Mouse (Mus musculus) right cerebral cortex, postnatal 14 days (tissue): ENCODE results near the gene B230104I21Rik.

Experiments
- DNase-seq: peaks from one replicate; pipeline ENCODE4 v3.0.0; 2022

B230104I21Rik gene

GRCm38 (mm10) chr4:154335761-154336160, at the start of gene B230104I21Rik:
TSS of gene B230104I21Rik (plus strand) at chr4:154336127.
- peak; percentile 35 for DNase-seq

GRCm38 (mm10) chr4:154293735-154294201, 42.2 kb upstream of the B230104I21Rik start:
- DNase-seq, result no peak

GRCm38 (mm10) chr4:154294262-154294731, 41.6 kb upstream of the B230104I21Rik start:
- DNase-seq, result no peak

- DNase-seq, result no peak
Observed at GRCm38 (mm10) chr4:154297761-154298160, 38.2 kb upstream of the B230104I21Rik start.

GRCm38 (mm10) chr4:154299541-154300271, 36.2 kb upstream of the B230104I21Rik start:
- DNase-seq, result no peak

GRCm38 (mm10) chr4:154301466-154301881, 34.5 kb upstream of the B230104I21Rik start, which contains the start of gene Arhgef16:
TSS of gene Arhgef16 (minus strand) at chr4:154301676.
- peak; percentile 33 for DNase-seq

- DNase-seq, result no peak
Observed at GRCm38 (mm10) chr4:154309131-154309530, 26.8 kb upstream of the B230104I21Rik start.

- DNase-seq, result no peak
Observed at GRCm38 (mm10) chr4:154310576-154311262, 25.2 kb upstream of the B230104I21Rik start.

GRCm38 (mm10) chr4:154312143-154312812, 23.6 kb upstream of the B230104I21Rik start:
- DNase-seq, result no peak

GRCm38 (mm10) chr4:154312935-154313621, 22.8 kb upstream of the B230104I21Rik start:
- DNase-seq, result no peak

GRCm38 (mm10) chr4:154313622-154313967, 22.3 kb upstream of the B230104I21Rik start:
- DNase-seq, result no peak

- no peak for DNase-seq
Observed at GRCm38 (mm10) chr4:154325410-154325809, 10.5 kb upstream of the B230104I21Rik start.

- DNase-seq, result no peak
Observed at GRCm38 (mm10) chr4:154328431-154328830, 7.5 kb upstream of the B230104I21Rik start.

GRCm38 (mm10) chr4:154328836-154329235, 7.1 kb upstream of the B230104I21Rik start:
- DNase-seq, result peak; percentile 66

GRCm38 (mm10) chr4:154330001-154330400, 5.9 kb upstream of the B230104I21Rik start:
- DNase-seq, result no peak

GRCm38 (mm10) chr4:154331271-154331670, 4.7 kb upstream of the B230104I21Rik start:
- DNase-seq, result no peak

GRCm38 (mm10) chr4:154333300-154333699, 2.6 kb upstream of the B230104I21Rik start:
- DNase-seq, result no peak

GRCm38 (mm10) chr4:154334699-154335402, 1.1 kb upstream of the B230104I21Rik start:
- DNase-seq, result peak; percentile 23

GRCm38 (mm10) chr4:154336650-154337049, 723 bp downstream of the B230104I21Rik start:
- DNase-seq, result no peak

- DNase-seq, result no peak
Observed at GRCm38 (mm10) chr4:154346731-154347522, 11.0 kb downstream of the B230104I21Rik start.

- no peak for DNase-seq
Observed at GRCm38 (mm10) chr4:154348197-154348786, 12.4 kb downstream of the B230104I21Rik start.
